Mouse (Mus musculus): ENCODE measurements at regions not wholly inside any gene's neighbourhood (a gene's known extent, or its start where the extent isn't known, plus 50 kb on each side); places are given as distances from the start of the nearest gene placed in this dataset.

- TF ChIP-seq CTCF (IDR thresholded peaks at IDR 0.05; ENCODE audit: low read depth): no peak
- Histone ChIP-seq H3K4me2 (ENCODE audit: low read depth, low read length) (no peak overlapping the region), H3K4me3 (ENCODE audit: low read length) (no peak overlapping the region), H3K27me3 (ENCODE audit: insufficient read depth, low read length) (no peaks in the 10 kb centered on the region), H3K9ac (replicated peaks; ENCODE audit: low read length) (no peak overlapping the region), H3K27ac (no peak overlapping the region), H3K9me3 (ENCODE audit: low read length) (no peaks in the 10 kb centered on the region), H3K4me1 (ENCODE audit: insufficient read depth, low read length) (0 out of 2 replicates have a peak, but pooled peaks cover 4% of the 10 kb centered on the region), H3K36me3 (ENCODE audit: insufficient read depth, low read length) (no peaks in the 10 kb centered on the region)
- WGBS: 77% methylated on average over 1 of the region's 1 CpGs
- no peak for DNase-seq (ENCODE audit: low spot score)
- ATAC-seq: no peak
Measured at GRCm38 (mm10) chr9:103872119-103872518, 110.5 kb upstream of the Tmem108 start.

DNA sequence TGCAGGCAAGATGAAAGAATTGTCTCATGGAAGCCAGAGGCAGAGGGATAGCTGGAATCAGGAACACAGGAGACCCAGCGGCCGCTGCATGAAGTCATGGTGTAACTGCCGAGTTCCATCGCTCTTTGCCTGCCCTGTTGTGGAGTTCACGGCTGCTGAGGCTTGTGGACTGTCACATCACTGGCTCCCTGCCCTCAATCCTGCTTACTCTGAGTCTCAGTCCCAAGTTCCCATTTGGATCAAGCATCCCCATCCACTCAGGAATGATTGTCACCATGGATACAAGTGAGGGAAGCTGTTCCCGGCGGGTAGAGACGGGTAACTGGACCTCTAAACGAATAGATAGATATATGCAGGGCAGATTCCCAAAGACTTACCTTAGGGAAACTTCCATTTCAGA lies 112.2 kb upstream of the Tmem108 start:
- DNase-seq (ENCODE audit: low spot score): peak; percentile 34
- Histone ChIP-seq H3K9ac (replicated peaks; ENCODE audit: low read length) (no peak overlapping the region), H3K27ac (no peak overlapping the region), H3K4me3 (ENCODE audit: low read length) (no peak overlapping the region), H3K9me3 (ENCODE audit: low read length) (no peaks in the 10 kb centered on the region), H3K4me1 (ENCODE audit: insufficient read depth, low read length) (0 out of 2 replicates have a peak, but pooled peaks cover 4% of the 10 kb centered on the region), H3K36me3 (ENCODE audit: insufficient read depth, low read length) (no peaks in the 10 kb centered on the region), H3K4me2 (ENCODE audit: low read depth, low read length) (no peak overlapping the region), H3K27me3 (ENCODE audit: insufficient read depth, low read length) (no peaks in the 10 kb centered on the region)
- no peak for ATAC-seq
- no peak for TF ChIP-seq CTCF (IDR thresholded peaks at IDR 0.05; ENCODE audit: low read depth)
- 55% methylated on average over 9 of the region's 9 CpGs for WGBS

GRCm38 (mm10) chr9:103877851-103878250 lies 116.2 kb upstream of the Tmem108 start:
- Histone ChIP-seq H3K36me3 (ENCODE audit: insufficient read depth, low read length) (no peaks in the 10 kb centered on the region), H3K27me3 (ENCODE audit: insufficient read depth, low read length) (no peaks in the 10 kb centered on the region), H3K4me3 (ENCODE audit: low read length) (no peak overlapping the region), H3K27ac (no peak overlapping the region), H3K4me1 (ENCODE audit: insufficient read depth, low read length) (0 out of 2 replicates have a peak, but pooled peaks cover 4% of the 10 kb centered on the region), H3K9ac (replicated peaks; ENCODE audit: low read length) (no peak overlapping the region), H3K4me2 (ENCODE audit: low read depth, low read length) (no peak overlapping the region), H3K9me3 (ENCODE audit: low read length) (no peaks in the 10 kb centered on the region)
- ATAC-seq (no peak), DNase-seq (ENCODE audit: low spot score) (no peak)
- no peak for TF ChIP-seq CTCF (IDR thresholded peaks at IDR 0.05; ENCODE audit: low read depth)
- WGBS: 80% methylated on average over 2 of the region's 2 CpGs

DNA sequence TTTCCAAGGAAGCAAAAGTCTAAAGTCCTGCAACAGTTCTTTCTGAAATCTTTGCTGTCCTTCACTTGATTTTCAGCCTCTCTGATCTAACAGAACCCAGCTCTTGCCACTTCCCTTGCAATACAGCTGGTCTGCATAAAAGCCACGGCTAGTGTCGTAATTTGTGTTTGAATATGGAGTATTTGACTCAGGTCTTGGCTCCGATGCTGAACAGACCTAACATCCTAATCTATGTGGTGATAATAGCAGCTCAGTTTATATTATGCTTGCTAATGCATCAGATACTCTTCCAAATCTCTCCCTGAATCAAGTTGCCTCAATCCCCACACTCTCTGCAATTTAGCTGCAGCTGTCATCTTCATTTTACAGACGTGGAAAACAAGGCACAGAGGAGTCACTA lies 109.5 kb upstream of the Nphp3 start:
- no peak for TF ChIP-seq CTCF (IDR thresholded peaks at IDR 0.05; ENCODE audit: low read depth)
- H3K36me3 ChIP-seq (ENCODE audit: insufficient read depth, low read length): no peaks in the 10 kb centered on the region
- H3K9me3 ChIP-seq (ENCODE audit: low read length): no peaks in the 10 kb centered on the region
- no peaks in the 10 kb centered on the region for H3K4me1 ChIP-seq (ENCODE audit: insufficient read depth, low read length)
- H3K27me3 ChIP-seq (ENCODE audit: insufficient read depth, low read length): no peaks in the 10 kb centered on the region
- H3K27ac ChIP-seq: no peak overlapping the region
- DNase-seq (ENCODE audit: low spot score): no peak
- H3K4me2 ChIP-seq (ENCODE audit: low read depth, low read length): no peak overlapping the region
- 76% methylated on average over 4 of the region's 4 CpGs for WGBS
- H3K9ac ChIP-seq (replicated peaks; ENCODE audit: low read length): no peak overlapping the region
- ATAC-seq: no peak
- H3K4me3 ChIP-seq (ENCODE audit: low read length): no peak overlapping the region

GRCm38 (mm10) chr9:103894376-103894775 lies 108.0 kb upstream of the Nphp3 start:
- H3K27ac ChIP-seq: no peak overlapping the region
- H3K4me3 ChIP-seq (ENCODE audit: low read length): no peak overlapping the region
- WGBS: 82% methylated on average over 2 of the region's 2 CpGs
- no peaks in the 10 kb centered on the region for H3K36me3 ChIP-seq (ENCODE audit: insufficient read depth, low read length)
- no peak for DNase-seq (ENCODE audit: low spot score)
- no peaks in the 10 kb centered on the region for H3K9me3 ChIP-seq (ENCODE audit: low read length)
- no peak overlapping the region for H3K4me2 ChIP-seq (ENCODE audit: low read depth, low read length)
- no peak overlapping the region for H3K9ac ChIP-seq (replicated peaks; ENCODE audit: low read length)
- H3K4me1 ChIP-seq (ENCODE audit: insufficient read depth, low read length): no peaks in the 10 kb centered on the region
- no peak for ATAC-seq
- no peaks in the 10 kb centered on the region for H3K27me3 ChIP-seq (ENCODE audit: insufficient read depth, low read length)
- TF ChIP-seq CTCF (IDR thresholded peaks at IDR 0.05; ENCODE audit: low read depth): no peak

DNA sequence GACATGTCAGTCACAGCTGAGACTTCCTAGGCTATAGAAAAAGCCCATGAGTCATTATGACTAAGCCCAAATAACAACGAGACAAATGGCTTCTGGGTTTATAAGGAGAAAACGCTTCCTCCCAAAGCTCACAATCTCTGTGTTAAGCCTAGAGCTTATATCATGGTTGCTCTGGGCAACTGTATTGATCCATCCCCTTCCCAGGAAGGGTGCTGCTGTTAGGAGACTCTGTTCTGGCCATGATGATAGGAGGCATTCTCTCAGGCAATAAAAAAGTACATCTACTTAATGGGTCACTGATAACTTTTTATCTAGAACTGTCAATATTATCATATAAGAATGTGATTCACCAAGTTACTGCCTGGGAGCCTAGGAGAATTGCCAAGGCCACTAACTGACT lies 103.0 kb upstream of the Nphp3 start:
- ATAC-seq (no peak), DNase-seq (ENCODE audit: low spot score) (no peak)
- Histone ChIP-seq H3K9ac (replicated peaks; ENCODE audit: low read length) (no peak overlapping the region), H3K36me3 (ENCODE audit: insufficient read depth, low read length) (no peaks in the 10 kb centered on the region), H3K4me1 (ENCODE audit: insufficient read depth, low read length) (no peaks in the 10 kb centered on the region), H3K27me3 (ENCODE audit: insufficient read depth, low read length) (no peaks in the 10 kb centered on the region), H3K4me2 (ENCODE audit: low read depth, low read length) (no peak overlapping the region), H3K4me3 (ENCODE audit: low read length) (no peak overlapping the region), H3K27ac (no peak overlapping the region), H3K9me3 (ENCODE audit: low read length) (no peaks in the 10 kb centered on the region)
- TF ChIP-seq CTCF (IDR thresholded peaks at IDR 0.05; ENCODE audit: low read depth): no peak
- WGBS: 74% methylated on average over 2 of the region's 2 CpGs

DNA sequence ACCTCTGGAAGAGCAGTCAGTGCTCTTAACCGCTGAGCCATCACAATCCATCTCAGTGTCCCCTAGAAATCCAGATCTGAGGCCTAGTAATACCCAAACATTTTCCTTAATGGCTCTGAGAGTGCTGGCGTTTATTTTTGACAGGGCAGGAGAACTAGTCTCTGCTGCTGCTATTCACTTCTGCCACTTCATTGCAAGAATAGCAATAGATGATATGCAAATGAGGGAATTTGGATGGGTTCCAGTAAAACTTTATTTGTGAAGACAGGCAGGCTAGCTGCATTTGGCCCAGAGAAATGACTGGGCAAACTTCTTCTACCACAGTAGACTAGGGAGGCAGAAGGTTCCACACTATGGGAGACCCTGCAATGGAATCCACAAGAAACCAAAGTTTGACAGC lies 91.0 kb upstream of the Nphp3 start:
- no peak overlapping the region for H3K9ac ChIP-seq (replicated peaks; ENCODE audit: low read length)
- no peaks in the 10 kb centered on the region for H3K9me3 ChIP-seq (ENCODE audit: low read length)
- H3K36me3 ChIP-seq (ENCODE audit: insufficient read depth, low read length): no peaks in the 10 kb centered on the region
- no peak overlapping the region for H3K4me3 ChIP-seq (ENCODE audit: low read length)
- H3K4me1 ChIP-seq (ENCODE audit: insufficient read depth, low read length): no peaks in the 10 kb centered on the region; the same call in 1 of the 2 replicates
- no peaks in the 10 kb centered on the region for H3K27me3 ChIP-seq (ENCODE audit: insufficient read depth, low read length)
- 66% methylated on average over 2 of the region's 2 CpGs for WGBS
- no peak for TF ChIP-seq CTCF (IDR thresholded peaks at IDR 0.05; ENCODE audit: low read depth)
- H3K27ac ChIP-seq: no peak overlapping the region
- H3K4me2 ChIP-seq (ENCODE audit: low read depth, low read length): no peak overlapping the region
- peak; percentile 19 for DNase-seq (ENCODE audit: low spot score)
- ATAC-seq: no peak

Data from hindbrain, postnatal 0 days (tissue).